Mouse (Mus musculus) limb, embryonic 14.5 days (tissue): ENCODE data around the gene Bub1b. TPM values are rescaled to one million over a fixed set of nuclear protein-coding genes. Genes with fewer than 3 reads are reported as not detected.

ENCODE experiments used
- ATAC-seq: fragments of 200-750 bp; cut with Nextera tagmentation; 2 replicates; pipeline ENCODE4 v1.8.0; 2017; ENCODE audit warnings: low read depth, moderate number of reproducible peaks, moderate TSS enrichment; ENCODE audit not compliant: low FRiP score
- DNase-seq: peaks from one replicate; pipeline ENCODE4 v3.0.0-alpha.2; 2015; ENCODE audit warnings: low spot score
- H3K27ac ChIP-seq: fragments of 300-500 bp; sonication (generic); replicated peaks from 2 replicates; pipeline ENCODE4 v1.5.1; 2014; ENCODE audit warnings: low read depth, mild to moderate bottlenecking, low read length, moderate library complexity, mixed read lengths
- H3K27me3 ChIP-seq: fragments of 300-500 bp; sonication (generic); 2 replicates; pipeline ENCODE4 v1.6.1; 2014; ENCODE audit warnings: low read length, mixed read lengths; ENCODE audit not compliant: control insufficient read depth, insufficient read depth
- H3K36me3 ChIP-seq: fragments of 300-500 bp; sonication (generic); 2 replicates; pipeline ENCODE4 v1.6.1; 2014; ENCODE audit warnings: mild to moderate bottlenecking, low read length, moderate library complexity, mixed read lengths; ENCODE audit not compliant: control insufficient read depth, insufficient read depth
- H3K4me1 ChIP-seq: fragments of 300-500 bp; sonication (generic); 2 replicates; pipeline ENCODE4 v1.6.1; 2014; ENCODE audit warnings: antibody characterized with exemption, low read length, mixed read lengths; ENCODE audit not compliant: control insufficient read depth, insufficient read depth
- H3K4me2 ChIP-seq: fragments of 300-500 bp; sonication (generic); replicated peaks from 2 replicates; pipeline ENCODE4 v1.6.1; 2014; ENCODE audit warnings: low read depth, mild to moderate bottlenecking, low read length, moderate library complexity; ENCODE audit not compliant: severe bottlenecking
- H3K4me3 ChIP-seq: fragments of 300-500 bp; sonication (generic); replicated peaks from 2 replicates; pipeline ENCODE4 v1.5.1; 2014; ENCODE audit warnings: low read length
- H3K9ac ChIP-seq: fragments of 300-500 bp; sonication (generic); 2 replicates; pipeline ENCODE4 v1.6.1; 2014; ENCODE audit warnings: mild to moderate bottlenecking, low read depth, low read length, moderate library complexity; ENCODE audit not compliant: severe bottlenecking
- H3K9me3 ChIP-seq: fragments of 300-500 bp; sonication (generic); 2 replicates; pipeline ENCODE4 v1.6.1; 2016; ENCODE audit warnings: low read length; ENCODE audit not compliant: control insufficient read depth
- POLR2A ChIP-seq: fragments of 200-500 bp; IDR thresholded peaks from 2 replicates; pipeline ENCODE4 v1.8.0; 2012; ENCODE audit warnings: inconsistent platforms, mild to moderate bottlenecking, moderate library complexity, borderline replicate concordance; ENCODE audit not compliant: insufficient read depth, insufficient read length; ENCODE audit errors: extremely low read depth
- whole genome bisulfite sequencing: fragments of 180-500 bp; shearing (Covaris S2); extraction: QIAGEN DNeasy Blood & Tissue Kit; methylation state at CpG from one replicate; pipeline ENCODE4 v1.1.7; 2014; 5-methylcytosine and 5-hydroxymethylcytosine counted together
- polyA plus RNA-seq, 2 experiments: library from polyadenylated mRNA; depleted of rRNA in 1 of 2; stranded (reverse) in 1 of 2; unstranded in 1 of 2; fragments of >200 nt; fragmentation: Nextera tagmentation in 1 of 2; extraction: Ambion mirVana in 1 of 2; gene quantifications; 2 replicates each; pipeline versions ENCODE4 v1.2.1 to v1.2.3; 2012 to 2014

Gene Bub1b
- polyA plus RNA-seq, 2 experiments, result 53.5 to 64.4 TPM

DNA sequence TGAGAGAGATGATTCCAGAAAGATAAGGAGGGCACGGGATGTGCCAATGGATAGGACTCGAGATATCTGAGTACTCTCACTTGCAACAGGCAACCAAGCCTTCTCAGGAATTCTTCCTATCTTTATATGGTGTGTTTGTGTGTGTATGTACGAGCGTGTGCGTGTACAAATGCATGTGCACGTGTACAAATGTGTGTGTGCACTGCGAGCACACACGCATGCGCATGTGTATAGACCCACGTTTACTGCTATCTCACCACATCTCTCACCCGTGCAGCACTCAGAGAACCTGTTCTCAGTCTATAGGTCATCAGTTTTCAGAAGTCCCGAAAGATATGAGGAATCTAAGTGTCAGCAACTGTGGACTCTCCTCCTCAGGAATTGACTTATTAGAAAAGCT is 61.5 kb downstream of the Bub1b start:
- Histone ChIP-seq H3K4me1 (peaks cover 34% of the 10 kb centered on the region), H3K4me2 (peak overlapping the region; percentile 48), H3K9ac (no peak overlapping the region), H3K4me3 (0 out of 2 replicates have a peak overlapping the region, but pooled peaks have one; percentile 29), H3K36me3 (no peaks in the 10 kb centered on the region), H3K9me3 (no peaks in the 10 kb centered on the region), H3K27ac (no peak overlapping the region), H3K27me3 (no peaks in the 10 kb centered on the region)
- no peak for ATAC-seq
- DNase-seq, result no peak
- 87% methylated on average over 12 of the region's 12 CpGs for WGBS
- no peak for TF ChIP-seq POLR2A

DNA sequence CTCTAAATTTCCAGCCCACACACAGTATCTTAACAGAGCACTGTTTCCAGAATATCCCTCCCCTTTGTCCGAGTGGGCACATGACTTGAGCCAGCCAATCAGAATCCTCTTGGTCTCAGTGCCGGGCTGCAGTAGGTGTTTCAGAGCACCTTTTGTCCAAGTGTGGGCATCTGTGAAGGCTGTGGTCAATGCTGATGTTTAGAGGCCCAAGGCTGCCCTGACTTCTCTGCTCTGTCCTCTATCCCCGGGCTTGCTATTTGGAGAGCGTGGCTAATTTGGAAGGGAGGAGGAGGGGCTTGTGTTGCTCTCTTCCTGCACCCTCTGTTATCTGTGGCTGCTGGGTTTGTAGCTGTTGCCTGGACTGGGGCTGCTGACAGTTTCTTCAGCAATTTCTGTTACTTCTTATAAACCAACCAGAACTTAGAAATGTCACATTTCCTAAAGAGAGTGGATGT is 62.0 kb downstream of the Bub1b start:
- no peak overlapping the region for H3K27ac ChIP-seq
- TF ChIP-seq POLR2A, result no peak
- no peaks in the 10 kb centered on the region for H3K27me3 ChIP-seq
- peak overlapping the region; percentile 48 for H3K4me2 ChIP-seq
- no peaks in the 10 kb centered on the region for H3K36me3 ChIP-seq
- H3K9ac ChIP-seq, result peak overlapping the region; percentile 38; the same call in 1 of the 2 replicates
- DNase-seq, result no peak
- WGBS, result 2% methylated on average over 4 of the region's 4 CpGs
- no peaks in the 10 kb centered on the region for H3K9me3 ChIP-seq
- H3K4me3 ChIP-seq, result peak overlapping the region; percentile 29
- H3K4me1 ChIP-seq, result peaks cover 34% of the 10 kb centered on the region
- ATAC-seq, result peak; percentile 84

DNA sequence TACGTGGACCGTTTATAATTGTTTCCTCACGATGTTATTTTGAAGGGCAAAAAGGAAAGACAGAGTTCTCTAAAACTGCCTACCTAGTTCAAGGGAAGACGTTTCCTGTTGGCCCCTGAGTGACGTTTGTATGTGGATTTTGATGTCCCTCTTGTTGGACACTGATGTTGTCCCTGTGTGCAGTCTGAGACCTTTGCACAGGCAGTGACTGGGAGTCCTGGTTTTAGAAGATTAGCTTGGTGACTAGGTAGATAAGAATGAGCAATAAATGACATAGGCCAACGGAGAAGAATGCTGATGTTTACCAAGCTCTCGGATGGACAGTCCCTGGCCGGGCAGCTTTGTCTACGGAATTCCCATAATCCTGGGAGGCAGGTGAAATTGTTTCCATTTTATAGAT is 63.9 kb downstream of the Bub1b start:
- Histone ChIP-seq H3K4me2 (no peak overlapping the region), H3K9me3 (no peaks in the 10 kb centered on the region), H3K9ac (no peak overlapping the region), H3K4me3 (no peak overlapping the region), H3K27me3 (no peaks in the 10 kb centered on the region), H3K4me1 (peaks cover 28% of the 10 kb centered on the region), H3K36me3 (no peaks in the 10 kb centered on the region), H3K27ac (no peak overlapping the region)
- ATAC-seq (no peak), DNase-seq (no peak)
- 69% methylated on average over 9 of the region's 9 CpGs for WGBS
- no peak for TF ChIP-seq POLR2A

DNA sequence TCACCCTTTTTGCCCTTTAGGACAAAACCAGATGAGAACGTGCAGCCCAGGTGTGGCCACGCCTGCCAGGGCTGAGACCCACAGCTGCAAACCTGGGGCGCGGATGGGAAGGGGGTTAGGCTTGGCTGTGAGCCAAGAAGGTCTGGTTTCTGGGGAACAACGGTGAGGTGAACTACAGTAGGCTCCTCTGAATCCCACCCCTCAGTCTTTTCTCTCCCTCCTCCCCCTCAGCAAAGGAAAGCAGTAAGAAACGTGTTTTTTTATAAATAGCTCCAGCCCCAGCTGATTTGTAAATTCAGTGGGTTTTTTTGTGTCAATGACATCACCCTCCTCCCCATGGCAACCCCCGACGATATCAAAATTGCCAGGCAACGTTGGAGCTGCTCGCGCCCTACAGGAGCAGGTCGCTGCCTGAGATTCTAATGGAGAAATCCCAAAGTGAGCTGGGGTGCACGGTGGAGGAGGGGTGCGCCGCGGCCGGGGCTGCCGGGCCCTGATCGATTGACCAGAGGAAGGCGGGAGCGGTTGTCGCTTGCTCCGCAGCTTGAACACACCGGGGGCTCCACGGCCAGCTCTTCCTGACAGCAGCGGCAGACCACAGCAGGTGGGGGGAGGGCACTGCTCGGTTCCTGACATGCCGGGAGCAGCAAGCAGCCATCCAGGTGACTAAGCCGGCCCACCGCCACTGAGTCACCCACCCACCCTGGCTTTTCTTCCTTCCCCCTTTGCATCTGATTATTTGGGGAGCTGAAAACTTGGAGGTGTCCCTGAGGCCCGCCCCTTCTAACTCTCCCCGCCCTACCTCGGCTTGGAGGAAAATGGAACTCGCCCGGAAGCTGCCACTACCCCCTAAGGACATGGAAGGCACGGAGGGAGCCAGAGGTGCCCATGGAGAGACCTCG is 65.1 kb downstream of the Bub1b start, which contains the start of gene Pak6:
TSS of gene Pak6 (plus strand) at position 402 of the 902 bp plus-strand sequence.
- 2% methylated on average over 36 of the region's 37 CpGs for WGBS
- Histone ChIP-seq H3K9ac (peak within 1 kb of the TSS; percentile 49), H3K27ac (no peak within 1 kb of the TSS), H3K9me3 (no peaks in the 10 kb centered on the region), H3K27me3 (no peaks in the 10 kb centered on the region), H3K4me3 (peak within 1 kb of the TSS; percentile 39), H3K36me3 (no peaks in the 10 kb centered on the region), H3K4me1 (peaks cover 26% of the 10 kb centered on the region), H3K4me2 (peak within 1 kb of the TSS; percentile 86)
- ATAC-seq (peak; percentile 42; the same call in 1 of the 2 replicates), DNase-seq (no peak)
- no peak for TF ChIP-seq POLR2A

DNA sequence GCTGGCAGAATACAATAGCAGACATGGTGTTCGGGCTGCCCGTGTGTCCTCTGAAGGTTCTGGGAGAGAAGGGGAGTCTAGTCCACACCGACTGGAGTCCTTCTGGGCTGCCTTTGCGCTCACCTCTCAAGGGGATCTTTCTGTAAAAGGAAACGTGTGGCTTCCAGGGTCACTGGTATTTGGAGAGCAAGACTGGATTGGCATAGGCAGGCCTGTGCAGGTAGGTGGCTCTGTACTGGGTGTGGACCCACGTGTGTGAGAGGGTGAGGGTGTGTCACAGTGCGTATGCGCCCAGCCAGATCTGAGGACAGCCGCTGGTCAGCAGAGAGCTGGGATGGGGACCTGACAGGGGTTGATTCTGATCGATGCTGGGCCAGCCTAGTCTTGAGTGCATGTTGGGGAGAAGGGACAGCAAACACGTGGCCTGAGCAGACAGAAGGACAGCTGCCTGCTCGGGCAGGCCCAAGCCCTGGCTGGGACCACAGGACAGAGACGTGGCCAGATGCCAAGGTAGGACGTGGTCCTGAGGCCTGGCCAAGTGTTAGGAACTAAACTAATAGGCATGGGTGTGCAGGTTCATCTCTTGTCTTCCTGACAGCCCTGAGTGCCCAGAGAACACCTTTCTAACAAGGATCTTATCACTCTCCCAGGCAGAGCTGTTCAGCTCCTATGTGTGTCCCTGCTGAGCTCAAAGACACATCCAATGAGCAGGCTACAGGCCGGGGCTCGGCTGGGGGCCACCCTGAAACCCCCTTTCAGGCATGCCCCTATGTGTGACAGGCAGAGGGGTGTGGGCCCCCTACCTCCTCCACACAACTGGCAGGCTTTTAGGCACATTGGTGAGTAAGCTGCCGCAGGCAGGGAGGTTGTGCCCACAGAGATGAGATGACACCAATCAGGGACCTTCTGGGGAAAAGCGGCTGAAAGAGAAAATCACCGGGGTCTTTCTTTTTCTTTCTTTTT is 66.1 kb downstream of the Bub1b start:
- H3K27ac ChIP-seq, result no peak overlapping the region
- DNase-seq, result no peak

More for the DNA sequence above, 66.1 kb downstream of the Bub1b start:
- Histone ChIP-seq H3K9ac (peak overlapping the region; percentile 49; the same call in 1 of the 2 replicates), H3K36me3 (no peaks in the 10 kb centered on the region), H3K4me2 (peak overlapping the region; percentile 86), H3K4me1 (peaks cover 26% of the 10 kb centered on the region), H3K27me3 (no peaks in the 10 kb centered on the region), H3K9me3 (no peaks in the 10 kb centered on the region), H3K4me3 (peak overlapping the region; percentile 39)
- no peak for ATAC-seq
- WGBS, result 43% methylated on average over 19 of the region's 19 CpGs
- no peak for TF ChIP-seq POLR2A
